Mouse (Mus musculus) heart, postnatal 0 days (tissue): ENCODE results near the gene Olfr10.

ENCODE experiments used
- CTCF ChIP-seq: IDR thresholded peaks from 2 replicates; pipeline ENCODE4 v1.5.1; 2016; ENCODE audit warnings: antibody characterized with exemption, control low read depth, low read depth
- EP300 ChIP-seq: IDR thresholded peaks from 2 replicates; pipeline ENCODE4 v1.6.1; 2016; ENCODE audit warnings: antibody characterized with exemption, low read depth

- TF ChIP-seq CTCF, result no peak
- TF ChIP-seq EP300, result no peak
Observed at GRCm38 (mm10) chr11:49260598-49261312, 43.8 kb upstream of the Olfr10 start.
